7 mouse cellular contexts compared by ENCODE assay signal in genomic region chr4:141506352-141506751, GRCm38 (mm10). TPM values are rescaled to one million over a fixed set of nuclear protein-coding genes. Genes with fewer than 3 reads are reported as not detected.
DNase-seq lines count a peak whose midpoint lies in the region; ATAC-seq and TF ChIP-seq lines count a peak whose summit lies in the region.

No protein-coding gene starts in this region.

- 38% methylated on average over 10 of the region's 10 CpGs for WGBS in intestine, embryonic 15.5 days
- WGBS in midbrain, embryonic 13.5 days = 65% methylated on average over 10 of the region's 10 CpGs
- WGBS in small intestine, adult 2 months = 3% methylated on average over 10 of the region's 10 CpGs

- H3K9me3 ChIP-seq in intestine, embryonic 15.5 days = no peaks in the 10 kb centered on the region
- H3K9me3 ChIP-seq in midbrain, embryonic 13.5 days = no peaks in the 10 kb centered on the region

- peak; percentile 86 for ATAC-seq in intestine, embryonic 15.5 days
- ATAC-seq in midbrain, embryonic 13.5 days = peak; percentile 77; the same call in 1 of the 2 replicates

- peak; percentile 89 for DNase-seq in adrenal gland, postnatal 14 days
- DNase-seq in cerebellum, postnatal 4 days (ENCODE audit: low spot score in 2 of 2) = peak; percentile 57 to 70
- DNase-seq in gastrocnemius, postnatal 25 days = peak; percentile 71
- peak; percentile 84 to 87 for DNase-seq in left cerebral cortex, postnatal 10 days (ENCODE audit: extremely low spot score in 1 of 2, low spot score in 2 of 2)

- H3K4me2 ChIP-seq in intestine, embryonic 15.5 days (replicated peaks) = peak overlapping the region; percentile 40
- no peak overlapping the region; the same call in 1 of the 2 replicates for H3K4me2 ChIP-seq in midbrain, embryonic 13.5 days (replicated peaks)

- no peak for TF ChIP-seq CTCF in small intestine, adult 2 months (IDR thresholded peaks at IDR 0.05; ENCODE audit: extremely low read depth, insufficient read length, insufficient replicate concordance, low read depth, low read length)

- intact Hi-C loops in left cerebral cortex, postnatal 10 days (cut with DNase I) = no loop called here

- H3K9ac ChIP-seq in intestine, embryonic 15.5 days = peak overlapping the region; percentile 18; the same call in 1 of the 2 replicates
- 0 out of 2 replicates have a peak overlapping the region, but pooled peaks have one; percentile 16 for H3K9ac ChIP-seq in midbrain, embryonic 13.5 days (replicated peaks)

- peak overlapping the region; percentile 83 for H3K27ac ChIP-seq in intestine, embryonic 15.5 days
- H3K27ac ChIP-seq in midbrain, embryonic 13.5 days = peak overlapping the region; percentile 85
- H3K27ac ChIP-seq in small intestine, adult 2 months (ENCODE audit: insufficient read depth, low read depth, low read length) = peak overlapping the region; percentile 94

- H3K27me3 ChIP-seq in intestine, embryonic 15.5 days (replicated peaks) = no peaks in the 10 kb centered on the region
- no peaks in the 10 kb centered on the region for H3K27me3 ChIP-seq in midbrain, embryonic 13.5 days
- no peaks in the 10 kb centered on the region for H3K27me3 ChIP-seq in small intestine, adult 2 months (ENCODE audit: control insufficient read depth, insufficient read depth, low read length)

- peaks cover 27% of the 10 kb centered on the region for H3K4me1 ChIP-seq in intestine, embryonic 15.5 days (replicated peaks)
- peaks cover 29% of the 10 kb centered on the region for H3K4me1 ChIP-seq in midbrain, embryonic 13.5 days (replicated peaks)
- H3K4me1 ChIP-seq in small intestine, adult 2 months (ENCODE audit: control insufficient read depth, insufficient read depth, insufficient read length, low read length) = peaks cover 16% of the 10 kb centered on the region

- peak; percentile 51; the same call in 1 of the 2 replicates for TF ChIP-seq POLR2A in small intestine, adult 2 months (IDR thresholded peaks at IDR 0.05; ENCODE audit: low read depth, low read length)

- H3K36me3 ChIP-seq in intestine, embryonic 15.5 days = no peaks in the 10 kb centered on the region
- H3K36me3 ChIP-seq in midbrain, embryonic 13.5 days = no peaks in the 10 kb centered on the region
- H3K36me3 ChIP-seq in small intestine, adult 2 months (ENCODE audit: control insufficient read depth, insufficient read depth, low read length) = peaks cover 3% of the 10 kb centered on the region; the same call in 1 of the 2 replicates

- H3K4me3 ChIP-seq in intestine, embryonic 15.5 days (replicated peaks) = no peak overlapping the region
- no peak overlapping the region for H3K4me3 ChIP-seq in midbrain, embryonic 13.5 days (replicated peaks)
- no peak overlapping the region for H3K4me3 ChIP-seq in small intestine, adult 2 months (ENCODE audit: low read depth, low read length)

RNA-seq across cellular contexts. Expression of gene Spen, which starts 32.0 kb away (rescaled TPM):
- 50.2 and 60.0 TPM in 2 replicates for total RNA-seq in adrenal gland, postnatal 14 days (2021)
- total RNA-seq in gastrocnemius, postnatal 25 days (2021) = 10 to 100 TPM; 18.6 to 19.9 TPM
- 7.4 and 10.5 TPM in 2 replicates for polyA plus RNA-seq in intestine, embryonic 15.5 days (2015; fragmentation: Nextera tagmentation; extraction: Ambion mirVana)
- total RNA-seq in left cerebral cortex, postnatal 10 days (2021) = 10 to 100 TPM; 56.8 to 59.9 TPM
- polyA plus RNA-seq in midbrain, embryonic 13.5 days (2015; fragmentation: Nextera tagmentation; extraction: Ambion mirVana) = 18.3 and 20.5 TPM in 2 replicates
- polyA plus RNA-seq in small intestine, adult 2 months (2012; rRNA removed) = 30.8 and 56.0 TPM in 2 replicates
